Mouse (Mus musculus) cerebellum, postnatal 14 days (tissue): ENCODE data around the gene Cfb.

Experiments used
- DNase-seq, 2 experiments: peaks; one replicate each; pipeline ENCODE4 v3.0.0; 2021; ENCODE audit warnings: mixed read lengths in 2 of 2

The Cfb gene

GRCm38 (mm10) chr17:34883332-34883731 lies 21.0 kb upstream of the Cfb start:
- DNase-seq: no peak

DNA sequence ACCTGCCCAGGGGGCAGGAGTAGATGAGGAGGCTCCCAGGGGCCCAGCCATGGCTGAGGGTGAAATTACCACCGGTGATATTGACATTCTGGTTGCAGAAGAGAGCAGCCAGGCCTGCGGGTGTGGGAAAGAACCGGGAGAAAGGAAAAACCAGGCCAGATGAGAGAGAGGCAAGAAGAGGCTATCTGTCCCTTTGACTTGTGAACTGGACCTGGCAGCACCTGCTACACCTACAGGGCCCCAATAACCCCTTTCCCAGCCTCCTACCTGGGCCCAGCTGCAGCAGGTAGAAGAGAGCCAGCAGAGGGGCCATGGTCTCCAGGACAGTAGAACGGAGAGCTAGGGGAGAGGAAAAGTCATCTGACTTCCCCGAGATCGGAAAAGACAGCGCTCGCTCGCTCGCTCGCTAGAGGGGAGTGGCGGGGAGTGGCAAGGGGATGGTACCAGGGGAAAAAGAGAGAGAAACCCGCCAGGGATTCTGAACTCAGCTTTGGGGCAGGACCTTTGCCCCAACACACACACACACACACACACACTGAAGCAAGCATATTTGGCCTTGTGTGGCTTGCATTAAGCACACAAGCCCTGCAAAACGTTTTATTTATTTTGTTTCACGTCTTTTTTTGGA lies 19.5 kb upstream of the Cfb start, which contains the start of gene Gm20547:
Gene Gm20547 (minus strand): TSS at position 360 of the 628 bp plus-strand sequence.
- DNase-seq: no peak

DNA sequence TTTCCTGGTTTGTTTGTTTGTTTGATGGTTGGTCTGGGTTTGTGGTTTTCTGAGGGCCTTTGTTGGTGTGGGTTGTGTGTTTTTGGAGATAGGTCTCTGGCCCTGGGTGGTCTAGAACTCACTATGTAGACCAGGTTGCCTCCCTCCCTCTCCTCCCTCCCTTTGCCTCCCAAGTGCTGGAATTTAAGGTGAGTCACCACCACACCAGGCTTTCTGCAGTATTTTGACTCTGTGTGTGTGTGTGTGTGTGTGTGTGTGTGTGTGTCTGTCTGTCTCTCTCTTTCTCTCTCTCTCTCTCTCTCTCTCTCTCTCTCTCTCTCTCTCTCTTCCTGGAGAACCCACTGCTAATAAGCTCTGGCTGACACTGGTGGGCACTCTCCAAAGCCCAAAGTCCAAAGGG lies 18.8 kb upstream of the Cfb start:
- no peak for DNase-seq

DNA sequence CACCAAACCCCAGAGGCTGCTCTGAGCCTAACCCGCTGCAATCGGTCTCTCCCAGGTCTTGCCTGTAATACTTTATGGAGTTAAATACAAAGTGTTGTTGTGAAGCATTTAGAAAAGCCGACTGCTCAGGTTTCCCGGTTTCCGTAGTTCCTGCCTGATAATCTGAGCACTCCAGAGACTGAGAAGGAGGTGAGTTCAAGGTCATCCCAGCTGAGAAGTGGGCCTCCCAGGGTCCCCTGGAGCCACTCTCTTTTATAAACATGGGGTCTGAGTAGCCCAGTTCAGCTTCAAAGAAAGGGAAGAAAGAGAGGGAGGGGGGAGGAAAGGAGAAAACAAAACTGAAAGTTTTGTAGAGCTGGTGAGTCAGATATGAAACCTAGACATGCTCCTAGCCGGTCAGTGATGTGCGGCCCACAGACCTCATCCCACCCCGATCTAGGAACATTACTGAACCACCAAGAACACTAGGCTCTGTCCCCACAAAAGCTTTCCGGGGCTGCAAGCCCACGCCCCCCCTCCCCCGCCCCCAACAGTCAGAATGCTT lies 17.1 kb upstream of the Cfb start, which contains the start of gene Zbtb12:
Gene Zbtb12 (plus strand): TSS at position 148 of the 544 bp plus-strand sequence.
- no peak for DNase-seq

GRCm38 (mm10) chr17:34874321-34874720 lies 12.0 kb upstream of the Cfb start:
- DNase-seq: no peak

GRCm38 (mm10) chr17:34865981-34866380 lies 3.7 kb upstream of the Cfb start:
- no peak for DNase-seq

DNA sequence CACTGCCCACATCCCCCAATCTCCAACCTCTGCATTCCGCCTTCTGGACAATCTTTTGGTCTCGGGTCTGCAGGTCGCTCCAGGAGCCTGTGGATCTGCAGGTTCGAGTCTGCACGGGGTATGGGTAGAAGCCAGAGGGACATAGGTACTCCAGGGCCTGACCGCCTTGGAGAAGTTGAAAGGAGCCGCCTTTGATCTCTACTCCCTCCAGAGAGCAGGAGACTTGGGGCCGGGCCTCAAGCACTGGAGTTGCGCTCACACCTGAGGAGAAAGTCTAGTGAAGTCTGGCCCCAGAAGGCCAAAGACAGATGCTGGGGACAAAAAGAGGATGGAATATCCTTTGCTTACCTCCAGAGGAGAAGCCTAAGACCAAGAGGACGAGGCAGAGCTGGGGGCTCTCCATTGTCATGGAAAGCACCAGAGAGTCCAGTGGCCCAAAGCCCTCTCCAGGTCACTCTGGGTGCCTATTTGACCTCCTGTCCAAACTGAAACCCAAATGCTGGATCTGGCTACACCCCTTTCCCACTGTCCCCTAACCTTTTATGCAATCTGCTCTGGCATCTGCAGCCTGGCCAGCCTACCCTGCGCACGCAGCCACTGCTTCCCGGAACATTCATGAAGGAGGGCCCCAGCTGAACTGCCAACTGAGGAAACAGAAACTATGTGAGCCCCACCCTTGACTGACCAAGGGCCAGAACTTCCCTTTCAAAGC lies 458 bp downstream of the Cfb start:
- no peak for DNase-seq

GRCm38 (mm10) chr17:34860514-34860913 lies 1.8 kb downstream of the Cfb start:
- DNase-seq: no peak

GRCm38 (mm10) chr17:34858670-34859069 lies 3.6 kb downstream of the Cfb start:
- DNase-seq: no peak

GRCm38 (mm10) chr17:34855825-34856224 lies 6.5 kb downstream of the Cfb start:
- DNase-seq: peak; percentile 68 to 78

- DNase-seq: no peak
Measured at GRCm38 (mm10) chr17:34854761-34855160, 7.6 kb downstream of the Cfb start.

- no peak for DNase-seq
Measured at GRCm38 (mm10) chr17:34853511-34853910, 8.8 kb downstream of the Cfb start.

DNA sequence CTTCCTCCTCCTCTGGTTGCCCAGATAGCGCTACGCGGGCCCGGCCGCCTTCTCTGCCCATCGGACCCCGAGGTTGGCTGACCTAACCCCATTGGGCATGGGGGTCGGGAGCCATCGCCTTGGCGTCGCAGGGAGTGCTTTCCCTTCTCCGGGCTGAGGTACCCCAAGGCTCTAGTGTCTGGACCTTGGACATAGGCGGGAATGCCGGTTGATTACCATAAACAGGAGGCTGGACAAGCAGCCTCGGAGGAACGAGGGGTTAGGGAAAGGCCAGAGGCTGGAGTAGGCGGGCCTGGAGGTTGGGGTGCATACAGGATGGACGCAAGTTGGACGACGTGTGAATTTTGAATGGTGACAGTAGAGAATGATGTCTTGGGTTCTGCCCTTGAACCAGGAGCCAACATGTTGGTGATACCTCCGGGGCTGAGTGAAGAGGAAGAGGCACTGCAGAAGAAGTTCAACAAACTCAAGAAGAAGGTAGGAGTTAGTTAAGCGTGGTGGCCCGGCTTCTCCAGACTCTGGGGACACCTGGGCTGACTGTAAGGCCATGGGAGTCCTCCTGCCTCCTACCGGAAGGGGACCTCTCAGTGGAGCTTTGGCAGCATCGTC lies 11.7 kb downstream of the Cfb start:
- no peak for DNase-seq

DNA sequence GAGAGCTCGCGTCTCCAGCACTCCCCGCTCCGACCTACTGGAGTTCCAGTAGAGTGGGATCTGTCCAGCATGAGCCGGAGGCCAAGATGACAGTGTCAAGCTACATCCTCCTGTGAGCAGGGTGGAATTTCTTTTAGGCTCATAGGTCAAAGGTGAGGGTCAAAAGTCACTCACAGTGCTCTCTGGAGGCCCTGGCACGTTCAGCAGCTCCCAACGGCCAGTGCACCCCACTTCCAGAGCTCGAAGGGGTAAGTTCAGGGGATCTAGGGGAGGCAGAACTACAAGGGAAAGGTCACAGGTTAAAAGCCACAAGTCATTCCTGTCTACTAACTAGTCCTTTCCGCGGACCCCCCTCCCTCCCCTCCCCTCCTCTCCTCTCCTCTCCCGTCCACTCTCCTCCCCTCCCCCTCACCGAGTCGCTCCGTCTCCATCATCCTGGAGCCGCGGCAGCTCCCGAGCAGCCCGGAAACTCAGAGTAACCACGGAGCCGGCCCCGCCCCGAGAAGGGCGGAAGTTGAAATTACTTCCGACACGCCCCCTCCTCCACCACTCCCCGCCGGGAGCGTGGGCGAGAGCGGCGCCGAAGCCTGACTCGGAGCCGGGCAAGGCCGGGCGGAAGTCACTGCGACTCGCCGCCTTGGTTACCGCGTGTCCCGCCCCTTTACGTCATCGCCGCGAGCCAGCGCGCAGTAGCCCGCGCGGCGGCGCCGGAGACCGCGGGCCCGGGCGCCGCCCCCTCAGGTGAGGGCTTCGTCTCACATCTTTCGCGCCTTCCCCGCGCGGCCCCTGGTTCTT lies 12.4 kb downstream of the Cfb start, which contains the start of the genes Skiv2l and Nelfe:
Gene Skiv2l (minus strand): TSS at position 489 of the 795 bp plus-strand sequence.
Gene Nelfe (plus strand): TSS at position 670 of the 795 bp plus-strand sequence.
- DNase-seq: peak; percentile 99

DNA sequence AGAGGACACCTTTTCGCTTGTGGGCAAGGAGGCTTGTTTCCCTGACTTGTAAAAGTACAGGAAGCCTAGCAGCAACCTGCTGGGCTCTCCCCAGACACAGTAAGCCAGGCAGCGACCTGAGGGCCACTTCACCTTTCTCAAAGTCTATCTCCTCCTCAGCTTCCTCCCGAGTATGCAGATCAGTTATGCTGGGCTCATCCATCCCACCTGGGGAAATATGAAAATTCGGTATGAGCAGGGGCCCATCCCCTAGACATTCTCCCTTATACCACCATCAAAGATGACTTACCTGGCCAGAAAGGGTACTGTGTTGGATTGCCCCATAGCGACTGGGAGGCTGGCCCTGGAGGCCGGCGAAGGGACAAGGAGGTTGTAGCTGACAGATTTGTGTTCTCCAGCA lies 14.7 kb downstream of the Cfb start:
- DNase-seq: no peak

- no peak for DNase-seq
Measured at GRCm38 (mm10) chr17:34847192-34847591, 15.1 kb downstream of the Cfb start.

GRCm38 (mm10) chr17:34844884-34845283 lies 17.4 kb downstream of the Cfb start:
- no peak for DNase-seq

GRCm38 (mm10) chr17:34840736-34841307 lies 21.5 kb downstream of the Cfb start:
- DNase-seq: no peak

DNA sequence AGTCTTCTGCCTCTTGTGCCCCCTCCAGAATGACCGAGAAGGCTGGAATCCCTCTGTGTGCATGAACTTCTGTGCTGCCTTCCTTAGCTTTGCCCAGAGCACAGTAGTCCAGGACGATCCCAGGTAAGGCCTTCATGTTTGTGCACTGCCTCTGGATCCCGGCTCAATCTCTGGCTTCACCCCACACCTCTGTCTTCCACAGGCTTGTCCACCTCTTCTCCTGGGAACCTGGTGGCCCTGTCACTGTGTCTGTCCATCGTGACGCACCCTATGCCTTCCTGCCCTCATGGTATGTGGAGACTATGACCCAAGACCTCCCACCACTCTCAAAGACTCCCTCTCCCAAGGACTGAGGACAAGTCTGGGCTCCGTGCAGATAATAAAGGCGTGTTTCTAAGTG lies 23.5 kb downstream of the Cfb start:
- no peak for DNase-seq

GRCm38 (mm10) chr17:34837464-34838324 lies 24.6 kb downstream of the Cfb start:
- peak; percentile 34 to 46 for DNase-seq

DNA sequence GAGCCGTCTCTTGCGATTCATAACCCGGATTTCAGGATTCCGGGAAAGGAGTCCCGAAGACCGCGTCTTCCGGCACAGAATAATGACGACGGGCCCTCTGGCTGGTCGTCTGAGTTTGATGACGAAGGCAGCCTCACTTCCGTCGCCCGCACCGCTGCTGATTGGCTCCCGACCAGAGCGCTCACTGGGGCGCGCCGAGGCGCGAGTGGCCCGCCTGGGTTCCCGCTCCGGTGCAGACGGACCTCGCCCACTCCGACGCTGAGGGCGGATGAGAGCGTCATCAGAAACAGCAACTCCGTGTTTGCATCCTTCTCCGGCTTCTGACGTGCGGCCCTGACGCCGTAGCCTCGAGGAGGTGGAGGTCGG lies 25.5 kb downstream of the Cfb start, which contains the start of the genes Stk19 and Dxo:
Gene Stk19 (minus strand): TSS at position 90 of the 366 bp plus-strand sequence.
Gene Dxo (plus strand): TSS at position 164 of the 366 bp plus-strand sequence.
- DNase-seq: peak; percentile 98
